Mouse (Mus musculus): ENCODE measurements around the gene Gm20696. TPM values are rescaled to one million over a fixed set of nuclear protein-coding genes. Genes with fewer than 3 reads are reported as not detected.

Gene Gm20696
- polyA plus RNA-seq, 1 experiment from 2014 or later: 2.3 TPM

DNA sequence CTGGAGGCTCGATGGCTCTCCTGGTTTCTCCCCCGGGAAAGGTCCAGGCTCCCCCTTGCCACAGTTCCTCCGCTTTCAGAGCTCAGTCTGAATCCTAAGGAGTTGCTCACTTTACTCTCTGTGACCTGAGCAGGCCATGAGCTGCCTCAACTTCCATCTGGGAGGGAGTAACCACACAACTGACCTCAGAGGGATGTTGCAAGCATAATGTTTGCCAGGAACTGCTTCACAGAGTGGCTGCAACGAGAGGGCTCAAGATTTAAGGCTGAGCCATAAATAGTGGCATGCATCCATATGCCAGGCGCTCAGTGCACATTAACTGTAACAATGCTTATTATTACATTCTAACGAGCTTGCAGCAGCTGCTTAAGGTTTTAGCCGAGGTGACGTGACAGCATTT lies 29.8 kb downstream of the Gm20696 start:
- Histone ChIP-seq H3K4me3 (replicated peaks) (no peak overlapping the region), H3K4me1 (peaks cover 15% of the 10 kb centered on the region), H3K27me3 (replicated peaks) (no peaks in the 10 kb centered on the region), H3K36me3 (0 out of 2 replicates have a peak, but pooled peaks cover 9% of the 10 kb centered on the region), H3K27ac (replicated peaks) (no peak overlapping the region), H3K9me3 (replicated peaks) (no peaks in the 10 kb centered on the region), H3K4me2 (no peak overlapping the region), H3K9ac (replicated peaks) (no peak overlapping the region)
- WGBS: 37% methylated on average over 8 of the region's 8 CpGs
- ATAC-seq (ENCODE audit: low FRiP score): no peak

DNA sequence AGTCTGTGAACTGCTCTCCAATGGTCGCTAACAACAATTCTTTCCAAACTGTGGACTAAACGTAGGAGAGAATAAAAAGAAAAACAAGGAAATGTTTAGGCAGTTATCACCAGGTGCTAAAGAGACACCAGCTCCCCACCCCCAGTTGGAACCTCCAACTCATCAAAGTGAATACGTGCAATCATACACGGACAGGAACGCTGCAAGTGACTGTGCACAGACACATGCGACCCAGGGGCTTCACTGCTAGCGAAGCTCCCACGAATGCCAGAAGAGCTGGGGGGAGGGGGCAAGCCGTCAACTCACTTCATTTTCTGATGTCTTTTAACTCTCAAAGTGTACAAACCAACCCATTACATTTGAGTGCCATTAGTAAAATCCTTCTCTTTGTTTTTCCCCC lies 30.5 kb downstream of the Gm20696 start:
- H3K9ac ChIP-seq (replicated peaks): no peak overlapping the region
- H3K4me1 ChIP-seq: peaks cover 15% of the 10 kb centered on the region
- H3K4me3 ChIP-seq (replicated peaks): no peak overlapping the region
- no peaks in the 10 kb centered on the region for H3K9me3 ChIP-seq (replicated peaks)
- H3K27ac ChIP-seq (replicated peaks): no peak overlapping the region
- ATAC-seq (ENCODE audit: low FRiP score): no peak
- no peak overlapping the region for H3K4me2 ChIP-seq
- WGBS: 38% methylated on average over 9 of the region's 9 CpGs
- H3K27me3 ChIP-seq (replicated peaks): no peaks in the 10 kb centered on the region
- 0 out of 2 replicates have a peak, but pooled peaks cover 9% of the 10 kb centered on the region for H3K36me3 ChIP-seq

DNA sequence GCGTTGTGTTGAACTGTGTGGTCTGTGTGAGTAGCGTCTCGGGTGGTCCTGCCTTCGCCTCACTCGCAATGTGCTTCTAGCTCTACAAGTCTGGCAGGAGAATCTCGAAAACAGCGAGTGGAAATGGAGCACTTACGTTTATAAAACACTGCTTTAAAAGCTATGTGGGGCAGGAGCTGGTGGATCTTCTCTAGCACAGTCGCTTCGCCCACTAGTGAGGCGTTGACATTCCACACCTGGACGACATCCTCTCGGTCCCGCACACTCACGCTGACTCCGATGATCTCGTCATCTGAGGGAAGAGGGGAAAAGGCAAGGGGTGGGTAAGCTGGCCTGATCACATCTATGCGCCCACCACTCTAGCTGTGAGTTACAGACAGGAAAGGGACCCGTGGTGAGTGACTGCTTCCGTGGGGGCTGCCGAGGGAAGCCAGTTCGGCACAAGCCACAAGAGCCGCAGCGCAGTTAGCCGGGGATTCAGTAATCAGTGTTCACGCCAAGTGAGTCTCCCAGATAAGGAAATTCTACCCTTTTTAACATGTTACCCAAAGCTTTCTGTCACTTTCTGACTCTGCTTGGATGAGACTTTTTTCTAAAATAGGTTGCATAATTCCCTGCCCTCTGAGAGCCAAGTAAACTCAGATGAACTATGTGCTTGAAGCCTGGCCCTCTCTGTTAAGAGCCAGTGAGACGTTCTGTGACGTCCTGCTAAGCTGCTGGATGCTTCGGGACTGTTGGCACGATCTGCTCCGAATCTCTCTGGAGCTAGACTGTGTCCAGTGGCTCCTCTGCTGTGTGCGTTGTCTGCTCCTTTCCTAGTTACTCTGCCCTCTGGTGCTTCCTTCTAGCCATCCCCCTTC lies 34.2 kb downstream of the Gm20696 start:
- 91% methylated on average over 32 of the region's 32 CpGs for WGBS

DNA sequence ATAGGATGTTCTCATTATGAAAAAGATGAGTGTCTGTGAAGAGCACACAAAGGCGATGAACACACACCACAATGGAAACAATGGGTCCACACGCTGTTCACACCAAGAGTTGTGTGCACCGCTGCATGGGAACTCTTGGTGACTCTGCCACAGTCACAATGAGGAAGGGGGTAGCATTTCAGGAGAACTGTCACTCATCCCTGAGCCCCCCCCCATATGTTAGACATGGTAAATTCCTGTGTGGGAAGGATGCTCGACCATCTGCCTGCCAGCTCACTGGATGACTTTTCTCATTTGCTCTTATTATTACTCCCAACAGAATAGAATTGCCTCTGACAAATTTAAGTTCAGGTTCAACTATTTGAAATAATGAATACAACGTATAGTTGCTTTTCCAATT lies 35.0 kb downstream of the Gm20696 start:
- Histone ChIP-seq H3K27me3 (replicated peaks) (0 out of 2 replicates have a peak, but pooled peaks cover 2% of the 10 kb centered on the region), H3K4me1 (peaks cover 9% of the 10 kb centered on the region), H3K27ac (replicated peaks) (no peak overlapping the region), H3K4me2 (no peak overlapping the region), H3K36me3 (no peaks in the 10 kb centered on the region), H3K9me3 (replicated peaks) (no peaks in the 10 kb centered on the region), H3K9ac (replicated peaks) (no peak overlapping the region), H3K4me3 (replicated peaks) (no peak overlapping the region)
- WGBS: 77% methylated on average over 5 of the region's 5 CpGs
- no peak for ATAC-seq (ENCODE audit: low FRiP score)

More for the DNA sequence above, 34.2 kb downstream of the Gm20696 start:
- Histone ChIP-seq H3K27ac (replicated peaks) (no peak overlapping the region), H3K4me1 (peaks cover 15% of the 10 kb centered on the region), H3K9me3 (replicated peaks) (no peaks in the 10 kb centered on the region), H3K4me3 (replicated peaks) (no peak overlapping the region), H3K36me3 (no peaks in the 10 kb centered on the region), H3K27me3 (replicated peaks) (0 out of 2 replicates have a peak, but pooled peaks cover 2% of the 10 kb centered on the region), H3K9ac (replicated peaks) (no peak overlapping the region), H3K4me2 (no peak overlapping the region)
- ATAC-seq (ENCODE audit: low FRiP score): no peak

DNA sequence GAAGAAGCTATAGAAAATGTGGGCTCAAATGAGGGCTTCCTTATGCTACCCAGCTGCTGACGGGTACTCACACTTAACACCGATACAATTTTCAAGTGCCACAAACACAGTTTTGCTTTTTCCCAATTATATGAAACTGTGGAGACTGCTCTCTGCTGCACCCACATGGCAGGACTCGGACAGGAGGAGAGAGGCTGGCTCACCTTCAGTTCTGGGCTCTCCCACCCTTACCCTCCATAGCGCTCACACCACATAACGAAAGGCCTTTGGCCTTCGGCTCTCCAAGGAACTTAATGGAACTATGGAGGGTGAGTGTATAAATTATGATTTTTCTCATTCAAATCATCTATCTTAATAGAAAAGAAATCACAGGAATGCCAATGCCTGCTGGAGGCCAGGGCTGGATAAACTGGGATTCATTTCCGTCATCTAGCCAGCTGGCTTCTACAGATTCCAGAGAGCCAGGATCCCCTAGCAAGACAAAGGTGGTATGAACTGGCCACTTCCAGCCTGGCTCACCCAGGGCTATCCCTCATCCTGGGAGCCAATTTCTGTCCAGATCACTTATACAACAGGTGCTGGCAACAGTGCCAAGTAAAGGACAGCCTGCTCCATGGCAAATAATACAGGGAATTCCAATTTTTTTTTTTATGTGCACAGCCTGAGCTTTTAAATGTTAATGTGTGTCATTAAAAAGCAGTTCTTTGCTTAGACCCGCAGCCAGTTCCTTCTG lies 36.7 kb downstream of the Gm20696 start:
- Histone ChIP-seq H3K36me3 (no peaks in the 10 kb centered on the region), H3K27me3 (replicated peaks) (0 out of 2 replicates have a peak, but pooled peaks cover 2% of the 10 kb centered on the region), H3K4me1 (no peaks in the 10 kb centered on the region), H3K9ac (replicated peaks) (no peak overlapping the region), H3K4me2 (no peak overlapping the region), H3K4me3 (replicated peaks) (no peak overlapping the region), H3K9me3 (replicated peaks) (no peaks in the 10 kb centered on the region), H3K27ac (replicated peaks) (no peak overlapping the region)
- WGBS: 67% methylated on average over 8 of the region's 8 CpGs
- ATAC-seq (ENCODE audit: low FRiP score): 0 out of 2 replicates have a peak, but pooled peaks have one; percentile 38

DNA sequence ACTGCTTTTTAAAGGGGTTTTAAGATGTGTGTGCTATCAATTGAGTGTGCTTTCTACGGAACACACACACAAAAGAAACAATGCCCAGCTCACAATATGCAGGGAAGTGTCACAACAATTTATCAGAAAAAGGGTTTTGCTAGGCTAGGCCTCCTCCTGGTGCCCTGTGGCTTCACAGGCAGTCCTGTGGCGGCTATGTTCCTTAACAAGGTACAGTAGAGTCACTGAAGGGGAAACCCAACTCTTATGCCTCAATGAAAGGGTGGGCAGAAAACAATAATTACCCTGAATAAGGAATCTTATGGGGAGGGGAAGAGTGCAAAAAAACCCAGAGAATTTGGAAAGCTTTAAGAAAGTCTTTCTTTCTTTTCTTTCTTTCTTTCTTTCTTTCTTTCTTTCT lies 40.2 kb downstream of the Gm20696 start:
- Histone ChIP-seq H3K36me3 (no peaks in the 10 kb centered on the region), H3K4me2 (no peak overlapping the region), H3K4me1 (0 out of 2 replicates have a peak, but pooled peaks cover 6% of the 10 kb centered on the region), H3K9me3 (replicated peaks) (no peaks in the 10 kb centered on the region), H3K9ac (replicated peaks) (no peak overlapping the region), H3K27ac (replicated peaks) (no peak overlapping the region), H3K4me3 (replicated peaks) (no peak overlapping the region), H3K27me3 (replicated peaks) (0 out of 2 replicates have a peak, but pooled peaks cover 2% of the 10 kb centered on the region)
- no peak for ATAC-seq (ENCODE audit: low FRiP score)
- WGBS: 55% methylated on average over 2 of the region's 2 CpGs

DNA sequence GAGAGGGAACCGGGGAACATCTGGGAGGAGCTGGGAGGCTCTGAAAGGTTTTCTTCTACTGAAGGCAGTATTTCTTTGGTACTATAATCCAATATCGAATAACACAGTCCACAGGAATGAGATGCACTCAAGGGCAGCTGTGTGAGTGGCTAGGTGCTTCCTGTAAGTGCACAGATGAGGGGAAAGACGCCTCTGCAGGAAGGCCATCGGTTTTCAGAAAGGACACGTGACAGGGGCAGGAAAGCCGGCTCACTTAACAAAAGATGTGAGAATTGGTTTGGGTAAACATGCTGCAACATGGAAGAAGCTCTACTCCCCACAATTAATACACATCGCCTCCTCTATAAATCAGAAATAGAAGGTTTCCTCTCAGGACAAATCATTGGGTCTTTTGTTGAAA lies 40.8 kb downstream of the Gm20696 start:
- no peak for ATAC-seq (ENCODE audit: low FRiP score)
- WGBS: 42% methylated on average over 7 of the region's 7 CpGs
- Histone ChIP-seq H3K4me2 (no peak overlapping the region), H3K27me3 (replicated peaks) (0 out of 2 replicates have a peak, but pooled peaks cover 2% of the 10 kb centered on the region), H3K9ac (replicated peaks) (no peak overlapping the region), H3K4me1 (0 out of 2 replicates have a peak, but pooled peaks cover 6% of the 10 kb centered on the region), H3K9me3 (replicated peaks) (no peaks in the 10 kb centered on the region), H3K4me3 (replicated peaks) (no peak overlapping the region), H3K27ac (replicated peaks) (no peak overlapping the region), H3K36me3 (no peaks in the 10 kb centered on the region)

DNA sequence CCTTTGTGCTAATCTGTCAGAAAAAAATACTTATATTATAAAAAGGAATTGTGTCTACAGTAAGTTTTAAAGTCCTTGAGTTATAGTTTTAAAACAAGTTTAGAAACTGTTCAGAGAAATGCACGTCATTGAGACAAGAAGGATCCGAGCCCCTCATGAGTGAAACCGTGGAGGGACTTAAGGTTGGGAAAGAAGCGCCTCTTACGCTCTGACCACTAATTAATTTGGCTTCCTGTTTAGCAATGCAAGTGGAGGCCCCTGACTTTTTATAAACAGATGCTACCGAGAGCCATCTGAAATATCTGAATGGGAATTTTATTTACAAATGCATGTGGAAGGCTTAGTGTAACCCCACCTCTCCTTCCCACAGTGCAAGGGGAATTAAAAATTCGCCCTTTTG lies 41.3 kb downstream of the Gm20696 start:
- H3K9ac ChIP-seq (replicated peaks): no peak overlapping the region
- no peak overlapping the region for H3K4me3 ChIP-seq (replicated peaks)
- H3K27me3 ChIP-seq (replicated peaks): 0 out of 2 replicates have a peak, but pooled peaks cover 4% of the 10 kb centered on the region
- H3K27ac ChIP-seq (replicated peaks): no peak overlapping the region
- H3K9me3 ChIP-seq (replicated peaks): no peaks in the 10 kb centered on the region
- no peaks in the 10 kb centered on the region for H3K36me3 ChIP-seq
- H3K4me2 ChIP-seq: no peak overlapping the region
- 0 out of 2 replicates have a peak, but pooled peaks cover 6% of the 10 kb centered on the region for H3K4me1 ChIP-seq
- WGBS: 61% methylated on average over 7 of the region's 7 CpGs
- no peak for ATAC-seq (ENCODE audit: low FRiP score)

DNA sequence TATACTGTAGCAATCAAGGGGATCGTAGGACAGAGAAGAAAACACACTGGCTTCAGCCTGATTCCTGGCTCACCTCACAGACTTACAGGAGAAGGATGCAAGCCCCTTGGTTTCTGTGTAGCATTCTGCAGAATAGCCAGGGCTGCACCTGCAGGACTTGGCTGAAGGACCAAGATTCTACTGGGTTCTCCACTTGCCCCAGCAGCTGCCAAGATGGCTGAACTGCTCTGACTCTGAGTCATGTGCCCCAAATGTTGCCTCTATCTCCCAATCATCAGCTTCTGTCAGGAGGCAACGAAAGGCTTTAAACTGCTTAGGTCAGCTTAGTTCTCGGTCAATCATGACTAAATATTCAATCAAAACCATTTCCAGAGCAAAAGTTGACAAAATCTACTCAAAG lies 42.1 kb downstream of the Gm20696 start:
- ATAC-seq (ENCODE audit: low FRiP score): no peak

DNA sequence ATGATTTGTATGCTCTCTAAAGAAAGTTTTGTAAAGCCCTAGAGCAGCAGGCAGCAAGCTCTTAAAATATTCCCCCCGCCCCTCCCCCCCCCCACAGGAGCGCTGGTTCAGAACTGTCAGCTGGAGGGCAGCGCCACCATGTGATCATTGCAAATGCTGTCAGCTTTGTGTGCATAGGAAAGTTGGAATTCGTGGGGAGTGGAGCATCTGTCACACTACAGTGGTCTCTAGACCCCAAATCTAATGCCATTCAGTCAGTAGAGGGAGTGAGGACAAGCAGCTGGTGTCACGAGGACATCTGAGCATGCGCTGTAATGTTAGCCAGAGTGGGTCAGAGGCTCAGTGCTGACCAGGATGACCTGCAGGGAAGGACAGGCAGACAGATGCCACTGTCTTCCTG lies 43.0 kb downstream of the Gm20696 start:
- 14% methylated on average over 6 of the region's 6 CpGs for WGBS

More for the DNA sequence above, 42.1 kb downstream of the Gm20696 start:
- H3K4me1 ChIP-seq: 0 out of 2 replicates have a peak, but pooled peaks cover 6% of the 10 kb centered on the region
- 0 out of 2 replicates have a peak, but pooled peaks cover 7% of the 10 kb centered on the region for H3K27me3 ChIP-seq (replicated peaks)
- H3K36me3 ChIP-seq: no peaks in the 10 kb centered on the region
- no peaks in the 10 kb centered on the region for H3K9me3 ChIP-seq (replicated peaks)
- WGBS: 88% methylated on average over 3 of the region's 3 CpGs
- no peak overlapping the region for H3K4me2 ChIP-seq
- H3K9ac ChIP-seq (replicated peaks): no peak overlapping the region
- H3K4me3 ChIP-seq (replicated peaks): no peak overlapping the region
- no peak overlapping the region for H3K27ac ChIP-seq (replicated peaks)

DNA sequence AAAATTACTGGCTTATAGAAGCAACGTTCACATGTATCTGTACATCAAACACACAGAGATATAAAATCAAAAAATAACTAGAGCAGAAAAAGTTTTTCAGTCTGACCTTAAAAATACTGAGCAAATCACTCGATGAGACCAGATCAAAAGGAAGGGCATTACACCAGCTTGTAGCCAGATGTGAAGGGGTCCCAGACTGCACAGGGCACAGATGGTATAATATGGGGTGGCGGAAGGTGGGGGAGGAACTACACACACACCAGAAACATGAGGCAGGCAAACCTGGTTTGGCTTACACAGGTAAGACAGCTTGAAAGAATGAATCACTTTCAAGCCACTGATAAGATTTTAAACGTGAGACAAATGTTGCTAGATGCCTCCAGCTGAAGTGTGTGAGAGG lies 45.4 kb downstream of the Gm20696 start:
- WGBS: 71% methylated on average over 4 of the region's 4 CpGs
- no peak overlapping the region for H3K4me3 ChIP-seq (replicated peaks)
- no peak overlapping the region for H3K4me2 ChIP-seq
- peaks cover 5% of the 10 kb centered on the region; the same call in 1 of the 2 replicates for H3K27me3 ChIP-seq (replicated peaks)
- no peak for ATAC-seq (ENCODE audit: low FRiP score)
- H3K9me3 ChIP-seq (replicated peaks): no peaks in the 10 kb centered on the region
- no peak overlapping the region for H3K9ac ChIP-seq (replicated peaks)
- H3K27ac ChIP-seq (replicated peaks): no peak overlapping the region
- H3K36me3 ChIP-seq: no peaks in the 10 kb centered on the region
- 0 out of 2 replicates have a peak, but pooled peaks cover 6% of the 10 kb centered on the region for H3K4me1 ChIP-seq

More for the DNA sequence above, 43.0 kb downstream of the Gm20696 start:
- Histone ChIP-seq H3K4me3 (replicated peaks) (no peak overlapping the region), H3K9me3 (replicated peaks) (no peaks in the 10 kb centered on the region), H3K36me3 (no peaks in the 10 kb centered on the region), H3K9ac (replicated peaks) (no peak overlapping the region), H3K27ac (replicated peaks) (no peak overlapping the region), H3K4me2 (no peak overlapping the region), H3K27me3 (replicated peaks) (0 out of 2 replicates have a peak, but pooled peaks cover 7% of the 10 kb centered on the region), H3K4me1 (0 out of 2 replicates have a peak, but pooled peaks cover 6% of the 10 kb centered on the region)
- ATAC-seq (ENCODE audit: low FRiP score): no peak

All from neural tube, embryonic 15.5 days (tissue).